Mouse (Mus musculus): ENCODE measurements around the gene Cyp27a1.

- TF ChIP-seq CTCF (IDR thresholded peaks at IDR 0.05; ENCODE audit: low read depth, low read length): no peak
- TF ChIP-seq POLR2A (IDR thresholded peaks at IDR 0.05; ENCODE audit: borderline replicate concordance, low read depth, low read length): no peak
These were observed 26.2 kb upstream of the Cyp27a1 start for GRCm38 (mm10) chr1:74687131-74687530.
